Mouse (Mus musculus) cerebellum, adult (tissue): ENCODE data around the gene Nelfcd.

Experiments used
- ATAC-seq: cut with Nextera tagmentation; 2 replicates; pipeline ENCODE4 v1.9.2; 2017; ENCODE audit warnings: mild to moderate bottlenecking, moderate library complexity, mixed read lengths; ENCODE audit not compliant: insufficient number of reproducible peaks, low FRiP score, low TSS enrichment

Nelfcd gene

DNA sequence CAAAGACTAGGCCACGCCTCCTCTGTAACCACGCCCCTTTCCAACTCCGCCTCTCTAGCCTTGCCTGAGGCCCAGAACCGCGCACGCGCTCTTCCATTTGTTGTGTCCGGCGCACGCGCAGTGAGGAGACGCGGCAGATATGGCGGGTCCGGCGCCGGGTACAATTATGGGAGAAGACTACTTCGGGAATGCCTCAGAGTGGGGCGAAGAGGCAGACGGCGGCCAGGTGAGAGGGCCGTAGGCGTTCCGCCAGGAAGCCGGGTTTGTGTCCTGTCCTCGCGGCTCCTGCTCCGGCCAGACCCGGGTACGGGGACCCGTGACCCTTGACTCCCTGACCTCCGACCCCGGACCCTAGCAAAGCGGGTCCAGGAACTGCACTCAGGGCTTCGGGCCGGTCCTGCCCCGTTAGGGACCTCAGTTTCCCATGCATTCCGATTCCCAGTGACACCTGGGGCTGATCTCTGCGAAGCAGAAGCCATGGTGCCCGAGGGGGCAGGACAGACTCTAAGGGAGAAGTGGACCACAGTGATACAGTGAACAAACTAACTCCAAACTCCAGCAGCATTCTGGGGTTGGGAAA lies at the start of gene Nelfcd:
Nelfcd (plus strand) TSS at position 74 of the 580 bp plus-strand sequence.
- peak; percentile 87 for ATAC-seq

- no peak for ATAC-seq
Observed at GRCm38 (mm10) chr2:174366571-174366970, 49.0 kb upstream of the Nelfcd start.

DNA sequence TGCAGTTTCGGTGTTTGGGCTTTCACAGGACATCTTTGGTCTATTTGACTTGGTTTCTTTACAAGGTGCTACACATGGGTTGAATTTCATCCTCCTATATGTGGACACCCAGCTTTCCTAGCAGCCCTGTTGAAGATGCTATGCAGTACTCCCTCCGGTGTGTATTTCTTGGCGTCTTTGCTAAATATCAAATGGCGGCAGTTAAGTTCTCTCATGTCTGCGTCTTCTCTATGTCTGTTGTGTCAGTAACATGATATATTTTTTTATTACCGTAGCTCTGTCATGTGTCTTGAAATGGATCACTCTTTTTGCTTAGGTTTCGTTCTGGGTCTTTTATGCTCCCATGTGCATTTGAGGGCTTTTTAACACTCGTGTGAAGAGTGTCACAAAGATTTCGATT lies 34.6 kb upstream of the Nelfcd start:
- no peak for ATAC-seq

- no peak for ATAC-seq
Observed at GRCm38 (mm10) chr2:174391936-174392335, 23.7 kb upstream of the Nelfcd start.

DNA sequence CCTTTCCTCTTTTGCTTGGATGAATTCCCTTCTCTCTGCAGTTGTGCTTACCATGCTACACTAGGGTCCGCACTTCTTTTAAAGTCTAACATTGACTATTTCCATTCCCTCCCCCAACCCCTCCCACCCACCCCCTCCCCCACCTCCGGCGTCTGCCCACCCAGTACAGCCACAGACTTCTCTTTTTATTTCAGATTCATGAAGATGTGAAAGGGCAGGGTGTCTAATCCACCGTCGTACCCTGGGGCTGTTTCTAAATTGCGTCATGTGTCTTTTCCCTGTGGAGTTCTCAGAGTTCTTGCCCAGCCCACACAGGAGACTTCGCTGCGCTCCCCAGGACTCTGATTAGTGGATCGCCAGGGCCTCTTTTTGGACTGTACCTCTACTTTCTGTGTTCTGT lies 23.1 kb upstream of the Nelfcd start:
- no peak for ATAC-seq

- no peak for ATAC-seq
Observed at GRCm38 (mm10) chr2:174393383-174393782, 22.2 kb upstream of the Nelfcd start.

GRCm38 (mm10) chr2:174396643-174397042 lies 19.0 kb upstream of the Nelfcd start:
- no peak for ATAC-seq

DNA sequence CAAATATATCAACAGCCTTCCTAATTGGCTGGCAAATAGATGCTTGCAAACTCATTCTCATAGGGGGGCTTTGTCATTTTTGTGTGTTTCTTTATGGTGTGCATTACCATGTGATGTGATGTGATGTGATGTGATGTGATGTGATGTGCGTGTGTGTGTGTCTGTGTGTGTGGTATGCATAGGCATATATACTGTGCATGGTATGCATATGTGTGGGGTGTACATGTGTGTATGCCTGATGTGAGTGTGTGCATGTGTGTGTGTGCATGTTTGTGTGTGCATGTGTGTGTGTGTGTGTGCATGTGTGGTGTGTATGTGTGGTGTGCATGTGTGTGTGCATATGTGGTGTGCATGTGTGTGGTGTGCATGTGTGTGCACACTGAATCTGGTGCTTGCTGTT lies 18.5 kb upstream of the Nelfcd start:
- ATAC-seq, result no peak

GRCm38 (mm10) chr2:174397881-174398280 lies 17.7 kb upstream of the Nelfcd start:
- ATAC-seq, result no peak

GRCm38 (mm10) chr2:174400396-174400795 lies 15.2 kb upstream of the Nelfcd start:
- no peak for ATAC-seq

DNA sequence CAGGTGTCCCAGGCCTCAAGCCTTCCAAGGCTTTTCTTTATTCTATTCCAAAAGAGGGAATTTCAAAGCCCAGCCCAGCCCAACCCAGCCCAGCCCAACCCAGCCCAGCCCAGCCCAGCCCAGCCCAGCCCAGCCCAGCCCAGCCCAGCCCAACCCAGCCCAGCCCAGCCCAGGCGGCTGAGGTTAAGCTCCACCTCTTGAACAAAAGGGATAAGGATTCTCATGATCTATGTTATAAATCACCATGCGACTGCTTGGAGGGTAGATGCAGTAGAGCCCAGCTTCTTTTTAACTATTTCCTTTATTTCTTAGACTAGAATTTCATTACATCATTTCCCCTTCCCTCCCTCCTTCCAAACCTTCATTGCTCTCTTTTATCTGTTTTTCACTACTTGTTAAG lies 5.4 kb upstream of the Nelfcd start:
- no peak for ATAC-seq

GRCm38 (mm10) chr2:174413127-174413526 lies 2.5 kb upstream of the Nelfcd start:
- ATAC-seq, result no peak

- no peak for ATAC-seq
Observed at GRCm38 (mm10) chr2:174415001-174415730, 438 bp upstream of the Nelfcd start.

DNA sequence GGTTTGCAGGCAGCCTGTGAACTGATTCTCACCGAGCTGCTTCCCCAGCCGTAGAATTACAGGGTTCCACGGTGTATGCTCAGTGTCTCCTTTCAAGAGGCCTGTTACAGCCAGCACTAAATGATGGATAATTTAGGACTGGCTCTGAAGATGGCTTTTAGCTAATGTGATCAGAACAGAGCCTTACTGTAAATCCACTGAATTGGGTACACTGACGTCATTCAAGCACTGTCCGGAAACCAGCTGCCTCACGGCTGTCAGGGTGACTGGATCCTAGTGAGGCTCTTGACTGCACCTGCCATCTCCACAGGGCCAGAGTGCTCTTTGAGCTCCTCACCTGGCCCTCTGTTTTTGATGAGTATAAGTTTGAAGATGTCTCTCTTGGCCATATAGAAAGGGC lies 5.5 kb downstream of the Nelfcd start:
- ATAC-seq, result no peak

DNA sequence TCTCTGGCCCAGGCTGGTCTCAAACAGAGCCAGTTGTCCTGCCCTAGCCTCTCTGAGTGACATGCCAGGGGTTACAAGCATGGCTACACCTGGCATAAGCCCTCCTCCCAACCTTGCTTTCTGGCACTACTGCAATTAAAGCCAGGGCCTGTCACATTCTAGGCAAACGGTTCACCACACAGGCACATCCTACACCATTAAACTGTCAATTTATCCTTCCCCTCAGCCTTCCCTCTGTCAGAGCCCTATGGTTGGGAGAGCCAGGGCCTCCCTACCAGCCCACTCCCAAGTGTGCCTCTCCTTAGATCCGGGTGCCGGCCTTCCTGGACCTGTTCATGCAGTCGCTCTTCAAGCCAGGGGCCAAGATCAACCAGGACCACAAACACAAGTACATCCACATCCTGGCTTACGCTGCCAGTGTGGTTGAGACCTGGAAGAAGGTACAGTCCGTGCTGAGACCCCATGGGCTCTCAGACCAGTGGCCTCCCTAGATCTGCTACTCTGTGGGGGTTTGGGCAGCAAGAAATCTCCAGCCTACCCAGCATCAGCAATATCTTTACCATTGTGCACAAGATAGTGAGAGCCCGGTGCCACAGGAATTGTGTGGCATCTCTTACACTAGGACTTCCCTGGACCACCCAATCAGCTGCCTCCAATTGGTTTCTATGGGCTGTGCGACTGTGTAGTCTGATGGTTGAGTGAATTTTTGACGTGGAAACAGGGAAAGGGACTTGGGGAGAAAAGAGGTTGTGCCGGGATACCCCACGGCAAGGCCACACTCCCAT lies 8.9 kb downstream of the Nelfcd start:
- ATAC-seq, result no peak

- no peak for ATAC-seq
Observed at GRCm38 (mm10) chr2:174426856-174427255, 11.3 kb downstream of the Nelfcd start.

GRCm38 (mm10) chr2:174428076-174428835 lies 12.7 kb downstream of the Nelfcd start:
- ATAC-seq, result no peak

DNA sequence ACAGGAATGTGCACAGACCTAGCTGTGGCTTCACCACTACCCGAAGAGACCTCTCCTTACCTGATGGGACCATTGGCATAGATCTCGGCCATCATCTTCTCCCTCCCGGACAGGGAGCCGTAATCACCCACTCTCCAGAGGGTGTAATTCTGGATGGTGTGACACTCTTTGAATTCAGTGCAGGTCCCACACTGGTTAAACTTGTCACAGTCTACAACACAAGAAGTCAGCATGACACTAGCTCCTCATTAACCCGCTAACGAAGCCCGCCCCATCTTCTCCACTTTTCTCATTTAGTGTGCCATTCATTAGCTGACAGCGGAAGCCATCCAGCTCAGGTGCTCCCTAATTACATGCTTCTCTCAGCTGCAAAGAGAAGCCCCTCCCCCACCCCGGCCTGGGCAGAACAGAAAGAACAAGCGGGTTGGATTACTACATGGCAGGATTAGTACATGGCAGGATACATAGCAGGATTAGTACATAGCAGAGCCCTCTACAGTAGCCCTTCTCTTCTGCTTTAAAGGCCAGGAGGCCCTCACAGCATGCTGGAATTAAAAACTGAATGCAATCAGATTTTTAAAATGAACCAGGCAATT lies 13.5 kb downstream of the Nelfcd start:
- ATAC-seq, result no peak

- ATAC-seq, result no peak
Observed at GRCm38 (mm10) chr2:174434943-174435342, 19.3 kb downstream of the Nelfcd start.

DNA sequence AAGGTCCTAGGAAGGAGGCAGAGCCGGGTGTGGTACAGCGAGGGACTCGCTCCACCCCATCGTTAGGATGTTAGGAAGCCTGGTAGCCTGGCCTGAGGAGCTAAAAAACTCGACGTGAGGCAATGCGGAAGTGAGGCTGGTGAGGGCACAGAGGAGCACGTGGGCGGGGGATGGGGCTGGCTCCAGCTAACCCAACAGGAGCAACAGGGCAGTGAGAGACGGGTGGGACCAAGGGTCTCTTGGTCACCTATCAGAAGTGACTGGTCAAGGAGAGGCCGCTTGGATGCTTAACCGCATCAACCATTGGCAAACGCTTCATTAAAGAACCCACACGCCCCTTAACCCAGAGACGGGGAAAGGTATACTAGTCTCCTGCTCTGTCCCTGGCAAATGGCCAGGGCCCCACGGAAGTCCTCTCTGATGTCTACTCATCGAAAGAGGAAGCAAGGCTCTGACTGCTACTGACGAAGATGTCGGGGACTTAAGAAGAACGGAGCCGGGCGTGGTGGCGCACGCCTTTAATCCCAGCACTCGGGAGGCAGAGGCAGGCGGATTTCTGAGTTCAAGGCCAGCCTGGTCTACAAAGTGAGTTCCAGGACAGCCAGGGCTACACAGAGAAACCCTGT lies 20.6 kb downstream of the Nelfcd start:
- no peak for ATAC-seq
